Mouse (Mus musculus) 416B (cell line): ENCODE results near the gene Pced1b.
A peak's percentile ranks its signal among the peaks of the same experiment; 100 is the strongest.

Source experiments
- DNase-seq: peaks from one replicate; pipeline ENCODE4 v3.0.0; 2011; ENCODE audit warnings: low read depth

The Pced1b gene

DNA sequence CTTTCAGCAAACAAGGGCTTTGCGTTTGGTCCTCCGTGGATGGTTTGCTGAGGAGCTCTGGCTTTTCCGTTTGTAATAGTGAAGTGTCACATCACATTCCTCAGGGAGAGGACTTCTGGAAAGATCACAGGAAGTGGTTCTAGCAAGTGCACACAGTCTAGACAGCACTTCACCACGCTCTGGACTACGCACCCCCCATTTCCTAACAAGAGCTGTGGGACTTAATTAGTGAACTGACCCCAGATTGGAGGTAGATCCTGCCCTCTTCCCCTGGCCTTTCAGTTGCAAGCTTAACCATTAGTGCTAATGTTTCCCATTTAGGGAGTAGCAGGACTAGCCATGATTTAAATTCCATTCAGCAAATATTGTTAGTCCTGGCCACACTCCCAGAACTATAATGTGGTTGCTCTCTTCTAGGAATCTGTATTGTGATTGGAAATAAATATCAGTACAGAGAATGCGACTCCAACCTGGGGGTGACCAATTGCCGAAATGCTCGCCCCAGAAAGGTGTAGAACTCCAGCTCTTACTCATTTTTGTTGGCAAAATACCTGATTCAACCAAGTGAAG, 10.4 kb downstream of the Pced1b start:
- no peak for DNase-seq

- DNase-seq, result no peak
Observed at GRCm38 (mm10) chr15:97258483-97259230, 11.8 kb downstream of the Pced1b start.

DNA sequence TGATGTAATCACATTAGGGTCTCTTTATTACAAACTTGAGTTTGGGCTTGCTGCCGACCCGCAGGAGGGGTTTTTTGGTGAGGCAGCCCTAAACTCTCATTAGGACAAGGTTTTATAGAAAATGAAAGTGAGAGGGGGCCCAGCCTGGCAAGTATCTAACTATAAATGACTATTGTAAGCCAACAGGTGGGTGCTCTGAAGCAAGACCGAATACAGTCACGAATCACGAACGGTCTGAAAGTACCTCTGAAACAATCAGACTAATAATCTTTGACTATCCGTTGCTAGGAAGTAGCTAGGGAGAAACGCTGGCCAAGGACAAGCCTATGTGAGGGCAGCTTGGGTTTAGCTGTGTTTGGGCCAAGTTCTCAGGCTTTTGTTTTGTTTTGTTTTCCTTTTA, 12.4 kb downstream of the Pced1b start:
- no peak for DNase-seq

DNA sequence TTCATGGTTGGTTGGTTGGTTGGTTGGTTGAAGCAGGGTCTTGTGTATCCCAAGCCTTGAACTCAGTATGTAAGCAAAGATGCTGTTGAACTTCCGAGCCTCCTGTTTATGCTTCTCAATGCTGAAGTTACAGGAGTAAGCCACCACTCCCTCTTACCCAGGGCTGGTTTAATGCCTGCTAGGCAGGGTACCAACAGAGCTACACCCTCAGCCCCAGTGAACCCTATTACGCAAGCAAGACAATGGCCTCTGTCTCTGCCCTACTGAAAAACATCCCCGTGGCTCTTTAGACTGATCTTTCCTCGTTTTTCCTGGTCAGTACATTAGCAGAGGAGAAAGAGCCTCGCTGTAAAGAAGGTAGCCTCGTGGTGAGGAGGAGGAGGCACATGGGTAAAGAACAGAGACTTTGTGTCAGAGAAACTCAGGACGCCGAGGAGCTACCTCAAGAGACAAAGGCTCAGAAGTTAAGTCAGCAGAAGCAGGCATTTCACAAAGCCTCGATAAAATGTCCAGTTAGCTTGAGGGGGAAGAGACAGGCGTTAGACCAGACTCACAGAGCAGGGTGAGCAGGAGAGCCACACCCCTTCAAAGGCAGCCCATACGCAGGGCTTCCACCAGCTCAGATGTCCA, 13.2 kb downstream of the Pced1b start:
- no peak for DNase-seq

DNA sequence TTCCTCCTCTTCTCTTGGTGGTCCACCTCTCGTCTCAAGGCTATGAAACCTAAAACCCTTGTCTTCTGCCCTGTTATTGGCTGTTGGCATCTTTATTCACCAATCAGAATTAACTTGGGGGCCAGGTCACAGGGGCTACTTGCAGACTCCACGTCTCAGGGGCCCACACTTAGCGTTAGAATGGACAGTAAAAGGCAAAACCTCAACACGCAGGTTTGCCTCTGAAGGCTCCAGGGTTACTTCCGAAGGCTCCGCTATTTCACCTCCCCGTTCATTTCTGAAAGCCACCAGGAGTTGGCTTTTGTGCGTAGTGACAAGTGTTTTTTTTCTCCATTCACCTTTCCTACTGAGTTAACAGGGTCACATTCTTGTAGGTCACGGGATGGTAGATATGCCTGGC, 15.3 kb downstream of the Pced1b start:
- DNase-seq, result no peak

GRCm38 (mm10) chr15:97266236-97266845, 19.4 kb downstream of the Pced1b start:
- DNase-seq, result no peak

GRCm38 (mm10) chr15:97267094-97267695, 20.3 kb downstream of the Pced1b start:
- no peak for DNase-seq

GRCm38 (mm10) chr15:97271985-97272697, 25.2 kb downstream of the Pced1b start:
- no peak for DNase-seq

DNA sequence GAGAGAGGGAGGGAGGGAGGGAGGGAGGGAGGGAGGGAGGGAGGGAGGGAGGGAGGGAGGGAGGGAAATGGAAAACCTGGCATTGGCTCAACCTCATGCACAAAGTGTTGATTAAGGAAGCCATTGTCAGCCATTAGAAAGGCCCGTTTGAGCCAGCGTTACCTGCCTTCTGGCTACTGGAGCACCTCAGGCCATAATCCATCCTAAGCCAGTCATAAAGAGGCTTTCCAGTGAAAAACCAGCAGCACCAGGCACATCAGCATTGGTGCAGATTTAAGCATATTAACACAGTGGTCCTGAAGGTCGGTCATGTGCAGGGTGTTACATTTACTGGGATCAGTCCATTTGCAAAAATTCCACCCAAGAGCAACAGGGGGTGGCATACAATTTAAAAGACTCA, 25.9 kb downstream of the Pced1b start:
- DNase-seq, result no peak

DNA sequence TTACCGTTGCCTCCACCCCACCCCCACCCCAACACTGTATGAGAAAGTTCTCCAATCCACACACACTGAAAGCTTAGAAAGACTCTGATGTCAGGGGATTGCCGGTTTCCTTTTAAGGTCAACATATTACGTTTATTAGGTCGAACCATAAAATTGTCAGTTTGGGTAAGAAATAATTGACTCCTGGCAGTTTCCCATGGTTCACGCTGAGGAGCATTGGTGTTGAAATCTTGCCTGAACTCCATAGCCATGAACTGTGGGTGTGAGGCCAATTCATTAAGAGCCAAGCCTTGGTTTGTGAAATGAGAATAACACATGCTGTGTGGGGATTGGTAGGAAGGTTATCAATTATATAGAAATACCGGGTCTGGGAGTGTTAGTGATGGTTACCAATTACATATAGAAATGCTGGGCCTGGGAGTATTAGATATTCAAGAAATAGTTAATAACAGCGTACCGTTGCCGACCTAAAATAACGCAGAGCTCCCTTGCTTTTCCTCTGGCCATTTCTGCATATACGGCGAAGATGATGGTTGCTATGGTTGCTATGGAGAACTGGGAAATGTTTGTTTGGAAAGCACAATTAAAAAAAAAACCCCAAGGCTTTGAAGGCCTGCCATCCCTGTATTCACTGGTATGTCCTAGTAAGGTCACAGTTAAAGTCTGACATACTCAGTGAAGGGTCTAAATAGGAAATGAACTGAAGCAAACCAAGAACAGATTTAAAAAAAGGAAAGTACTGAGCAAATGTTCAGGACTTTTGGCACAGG, 28.9 kb downstream of the Pced1b start:
- no peak for DNase-seq

DNA sequence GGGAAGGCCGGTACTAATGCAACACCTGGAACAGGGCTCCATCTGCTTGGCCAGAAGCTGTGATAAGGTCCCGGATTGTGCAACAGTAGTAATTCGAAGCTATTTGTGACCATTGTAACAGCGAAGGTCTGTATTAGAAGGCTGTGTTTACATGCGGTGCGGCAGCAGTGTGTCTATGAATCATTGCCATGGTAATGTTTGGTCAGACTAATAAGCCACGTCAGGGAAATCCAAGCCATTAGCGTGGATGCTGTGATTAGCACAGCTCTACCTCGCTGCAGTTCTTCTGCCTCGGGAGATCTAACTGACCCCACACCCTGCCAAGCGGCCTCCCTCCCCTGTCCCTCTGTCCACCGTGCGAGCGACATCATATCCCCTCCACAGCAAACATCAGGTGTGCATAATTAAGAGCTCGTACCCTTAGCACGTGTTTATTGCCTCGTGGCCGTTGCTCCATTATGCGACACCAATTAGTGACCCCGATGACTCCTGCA, 29.8 kb downstream of the Pced1b start:
- DNase-seq, result peak; percentile 63

GRCm38 (mm10) chr15:97277328-97277727, 30.4 kb downstream of the Pced1b start:
- no peak for DNase-seq

- no peak for DNase-seq
Observed at GRCm38 (mm10) chr15:97278340-97278948, 31.5 kb downstream of the Pced1b start.

- no peak for DNase-seq
Observed at GRCm38 (mm10) chr15:97280131-97280530, 33.2 kb downstream of the Pced1b start.

DNA sequence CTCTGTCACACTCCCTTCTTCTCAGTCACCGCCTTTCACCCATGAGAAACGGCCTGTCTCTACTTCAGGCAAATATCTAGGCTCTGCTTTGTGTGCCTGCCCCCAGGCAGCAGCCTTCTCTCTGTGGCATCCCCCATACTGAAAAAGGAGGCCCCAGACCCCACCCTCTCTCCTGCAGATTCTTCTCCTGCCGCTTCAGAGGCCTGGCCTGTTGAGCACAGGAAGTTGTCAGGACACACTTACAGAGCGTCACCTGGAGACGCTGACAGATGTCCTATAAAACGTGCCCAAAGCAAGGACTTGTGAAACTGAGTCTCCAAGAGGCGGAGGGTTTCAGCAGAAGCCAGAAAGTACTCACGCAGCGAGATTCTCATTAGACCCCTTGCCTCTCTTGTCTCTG, 33.9 kb downstream of the Pced1b start:
- DNase-seq, result no peak

- DNase-seq, result no peak
Observed at GRCm38 (mm10) chr15:97281712-97282571, 35.0 kb downstream of the Pced1b start.

- DNase-seq, result no peak
Observed at GRCm38 (mm10) chr15:97282572-97282881, 35.6 kb downstream of the Pced1b start.

DNA sequence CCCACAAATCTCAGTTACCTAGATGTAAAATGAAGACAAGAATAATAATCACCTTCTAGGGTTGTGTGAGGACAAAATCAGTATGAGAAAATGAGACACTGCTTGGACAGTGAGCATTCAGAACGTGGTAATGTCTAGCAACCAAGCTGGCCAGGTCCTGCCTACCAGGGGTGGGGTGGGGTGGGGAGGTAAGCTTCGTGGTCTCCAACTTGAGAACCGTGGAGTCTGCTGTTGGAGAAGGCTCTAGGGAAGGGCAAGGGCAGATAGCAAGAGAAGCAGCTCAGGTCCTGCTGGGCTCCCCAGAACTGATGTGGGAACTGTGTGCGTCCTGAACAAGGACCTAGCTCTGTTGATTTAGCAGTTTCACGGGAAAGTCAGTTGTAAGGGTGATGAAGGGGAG, 37.3 kb downstream of the Pced1b start:
- no peak for DNase-seq

GRCm38 (mm10) chr15:97285665-97286212, 38.8 kb downstream of the Pced1b start:
- DNase-seq, result no peak
